Mouse (Mus musculus) heart, embryonic 11.5 days (tissue): Measurements from ENCODE around the gene Irf2bp1. TPM values are rescaled to one million over a fixed set of nuclear protein-coding genes. Genes with fewer than 3 reads are reported as not detected.
A peak's percentile ranks its signal among the peaks of the same experiment; 100 is the strongest.

ENCODE experiments used
- ATAC-seq: fragments of 200-750 bp; cut with Nextera tagmentation; replicated peaks from 2 replicates; pipeline ENCODE4 v1.8.0; 2017; ENCODE audit warnings: moderate library complexity; ENCODE audit not compliant: insufficient number of reproducible peaks, low FRiP score, low TSS enrichment
- H3K27ac ChIP-seq: fragments of 300-500 bp; sonication (generic); 2 replicates; pipeline ENCODE4 v1.5.1; 2014; ENCODE audit warnings: mild to moderate bottlenecking, low read depth, low read length
- H3K27me3 ChIP-seq: fragments of 300-500 bp; sonication (generic); 2 replicates; pipeline ENCODE4 v1.6.1; 2014; ENCODE audit warnings: mild to moderate bottlenecking, low read length, mixed read lengths; ENCODE audit not compliant: control insufficient read depth, insufficient read depth
- H3K36me3 ChIP-seq: fragments of 300-500 bp; sonication (generic); 2 replicates; pipeline ENCODE4 v1.6.1; 2014; ENCODE audit warnings: mild to moderate bottlenecking, low read length, moderate library complexity, mixed read lengths; ENCODE audit not compliant: control insufficient read depth, insufficient read depth
- H3K4me1 ChIP-seq: fragments of 300-500 bp; sonication (generic); 2 replicates; pipeline ENCODE4 v1.6.1; 2014; ENCODE audit warnings: low read length; ENCODE audit not compliant: control insufficient read depth, insufficient read depth
- H3K4me2 ChIP-seq: fragments of 300-500 bp; sonication (generic); 2 replicates; pipeline ENCODE4 v1.6.1; 2014; ENCODE audit warnings: mild to moderate bottlenecking, moderate library complexity
- H3K4me3 ChIP-seq: fragments of 300-500 bp; sonication (generic); 2 replicates; pipeline ENCODE4 v1.5.1; 2014; ENCODE audit warnings: low read depth, low read length
- H3K9ac ChIP-seq: fragments of 300-500 bp; sonication (generic); 2 replicates; pipeline ENCODE4 v1.6.1; 2014; ENCODE audit warnings: mild to moderate bottlenecking, low read depth, low read length, moderate library complexity
- H3K9me3 ChIP-seq: fragments of 300-500 bp; sonication (generic); replicated peaks from 2 replicates; pipeline ENCODE4 v1.6.1; 2016; ENCODE audit warnings: low read length; ENCODE audit not compliant: control insufficient read depth
- WGBS: fragments of 180-500 bp; shearing (Covaris S2); extraction: QIAGEN DNeasy Blood & Tissue Kit; methylation state at CpG from one replicate; pipeline ENCODE4 v1.1.7; 2014; ENCODE audit not compliant: insufficient replicate concordance; 5-methylcytosine and 5-hydroxymethylcytosine counted together
- polyA plus RNA-seq: library from polyadenylated mRNA; unstranded; fragments of >200 nt; fragmentation: Nextera tagmentation; extraction: Ambion mirVana; gene quantifications from 2 replicates; pipeline ENCODE4 v1.2.1, GENCODE M21; 2014

Irf2bp1 gene
- polyA plus RNA-seq, 1 experiment from 2014 or later = 14.2 TPM

DNA sequence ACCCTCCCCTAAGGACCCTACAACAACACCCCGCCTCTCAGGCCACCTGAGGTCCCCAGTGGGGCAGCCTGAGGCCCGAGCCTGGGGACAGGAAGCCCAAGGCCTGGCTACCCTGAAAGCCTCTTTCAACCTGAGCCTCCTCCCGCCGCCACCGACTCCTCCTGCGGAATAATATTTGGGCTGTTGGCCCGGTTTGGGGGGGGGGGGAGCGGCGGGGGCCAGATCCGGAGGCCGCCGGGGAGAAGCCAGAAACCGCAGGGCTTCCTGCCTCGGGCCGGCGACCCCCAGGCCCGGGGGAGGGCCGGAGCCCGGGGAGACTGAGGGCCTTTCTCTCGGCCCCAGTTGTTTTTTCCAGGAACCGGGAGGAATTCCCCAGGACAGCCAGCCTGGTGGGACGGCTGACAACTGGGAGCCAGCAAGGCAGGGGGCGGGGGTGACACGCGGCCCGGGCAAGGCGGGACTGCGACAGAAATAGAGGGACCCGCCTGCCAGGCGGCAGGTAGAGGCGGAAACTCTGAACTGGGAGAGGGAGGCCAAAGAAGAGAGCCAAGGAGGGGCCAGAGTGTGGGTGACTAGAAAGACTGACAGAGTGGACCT is 8.3 kb downstream of the Irf2bp1 start:
- Histone ChIP-seq H3K27me3 (no peaks in the 10 kb centered on the region), H3K27ac (peak overlapping the region; percentile 50), H3K4me2 (peak overlapping the region; percentile 84), H3K4me3 (peak overlapping the region; percentile 37), H3K4me1 (peaks cover 9% of the 10 kb centered on the region), H3K9me3 (no peaks in the 10 kb centered on the region), H3K9ac (peak overlapping the region; percentile 75), H3K36me3 (no peaks in the 10 kb centered on the region)
- ATAC-seq = peak; percentile 44; the same call in 1 of the 2 replicates
- WGBS = 2% methylated on average over 31 of the region's 31 CpGs

DNA sequence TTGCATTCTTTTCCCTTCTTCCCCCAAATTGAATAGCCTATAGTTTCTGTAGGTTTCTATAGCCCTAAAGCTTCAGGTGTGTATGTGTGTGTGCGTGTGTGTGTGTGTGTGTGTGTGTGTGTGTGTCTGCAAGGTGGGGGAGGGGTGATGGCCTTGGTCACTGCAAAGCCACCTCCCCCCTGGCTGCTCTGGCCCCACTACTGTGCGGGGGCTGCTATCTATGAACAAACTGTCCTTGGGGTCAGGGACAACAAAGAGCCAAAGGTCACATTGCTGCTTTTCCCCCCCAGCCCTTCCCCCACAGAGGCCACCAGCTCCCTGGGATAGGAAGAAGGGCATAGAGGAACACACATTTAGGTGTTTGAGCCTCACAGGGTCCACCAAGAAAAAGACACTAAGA is 9.0 kb downstream of the Irf2bp1 start:
- 42% methylated on average over 2 of the region's 2 CpGs for WGBS
- Histone ChIP-seq H3K9me3 (no peaks in the 10 kb centered on the region), H3K27me3 (no peaks in the 10 kb centered on the region), H3K9ac (no peak overlapping the region), H3K4me2 (peak overlapping the region; percentile 84; the same call in 1 of the 2 replicates), H3K36me3 (no peaks in the 10 kb centered on the region), H3K4me3 (no peak overlapping the region), H3K27ac (no peak overlapping the region), H3K4me1 (peaks cover 9% of the 10 kb centered on the region)
- no peak for ATAC-seq

DNA sequence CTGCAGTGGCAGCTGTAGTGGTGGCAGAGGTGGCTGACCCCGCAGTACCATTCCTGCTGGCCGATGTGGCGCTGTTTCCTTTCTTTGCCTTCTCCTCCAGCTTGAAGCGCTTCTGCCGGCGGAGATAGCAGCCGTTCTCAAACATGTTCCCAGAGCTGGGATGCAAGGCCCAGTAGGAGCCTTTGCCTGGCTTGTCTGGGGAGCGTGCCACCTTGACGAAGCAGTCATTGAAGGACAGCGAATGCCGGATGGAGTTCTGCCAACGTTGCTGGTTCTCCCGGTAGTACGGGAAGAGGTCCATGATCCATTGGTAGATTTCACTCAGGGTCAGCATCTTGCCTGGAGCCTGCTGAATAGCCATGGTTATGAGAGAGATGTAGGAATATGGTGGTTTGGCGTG is 10.6 kb downstream of the Irf2bp1 start:
- no peaks in the 10 kb centered on the region for H3K27me3 ChIP-seq
- no peaks in the 10 kb centered on the region for H3K9me3 ChIP-seq
- H3K27ac ChIP-seq = no peak overlapping the region
- H3K9ac ChIP-seq = no peak overlapping the region
- no peak overlapping the region for H3K4me2 ChIP-seq
- no peak overlapping the region for H3K4me3 ChIP-seq
- peaks cover 9% of the 10 kb centered on the region for H3K4me1 ChIP-seq
- 46% methylated on average over 15 of the region's 15 CpGs for WGBS
- no peak for ATAC-seq
- H3K36me3 ChIP-seq = no peaks in the 10 kb centered on the region

DNA sequence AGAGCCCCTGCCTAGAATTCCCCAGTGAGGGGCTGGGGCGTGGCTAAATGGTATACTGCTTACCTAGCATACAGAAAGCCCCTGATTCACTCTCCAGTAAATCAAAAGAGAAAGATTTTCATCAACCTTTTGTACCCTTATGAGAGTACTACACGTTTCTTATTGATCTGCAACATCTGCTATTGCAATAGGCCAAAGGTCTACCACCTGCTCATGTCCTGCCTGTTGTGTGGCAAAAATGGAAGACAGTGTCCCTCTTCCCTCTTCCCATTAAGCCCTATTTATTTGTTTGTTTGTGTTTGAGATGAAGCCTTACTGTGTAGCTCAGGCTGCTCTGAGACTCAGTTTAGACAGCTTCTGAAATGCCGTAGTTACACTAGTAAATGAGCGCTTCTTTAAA is 12.2 kb downstream of the Irf2bp1 start:
- H3K4me1 ChIP-seq = peaks cover 9% of the 10 kb centered on the region
- H3K27ac ChIP-seq = no peak overlapping the region
- H3K36me3 ChIP-seq = no peaks in the 10 kb centered on the region
- peaks cover 8% of the 10 kb centered on the region for H3K27me3 ChIP-seq
- no peak overlapping the region for H3K4me2 ChIP-seq
- 86% methylated on average over 4 of the region's 4 CpGs for WGBS
- ATAC-seq = no peak
- no peak overlapping the region for H3K9ac ChIP-seq
- no peaks in the 10 kb centered on the region for H3K9me3 ChIP-seq
- no peak overlapping the region for H3K4me3 ChIP-seq

DNA sequence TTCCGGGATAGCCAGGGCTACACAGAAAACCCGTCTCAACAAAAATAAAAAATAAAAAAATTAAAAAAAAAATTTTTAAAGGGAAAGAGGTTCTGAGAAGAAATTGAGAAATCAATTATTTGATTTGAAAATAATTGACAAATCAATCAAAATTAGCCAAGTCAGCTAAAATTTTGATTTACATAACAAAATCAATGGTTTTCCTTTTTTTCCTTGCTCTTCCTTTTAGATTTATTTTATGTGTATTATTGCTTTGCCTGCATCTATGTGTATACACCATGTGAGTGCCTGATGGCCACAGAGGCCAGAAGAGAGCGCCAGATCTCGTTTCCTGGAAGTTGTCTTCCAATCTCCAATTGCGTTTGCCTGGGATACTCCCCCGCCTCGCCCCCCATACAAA is 14.1 kb downstream of the Irf2bp1 start:
- 85% methylated on average over 7 of the region's 7 CpGs for WGBS

DNA sequence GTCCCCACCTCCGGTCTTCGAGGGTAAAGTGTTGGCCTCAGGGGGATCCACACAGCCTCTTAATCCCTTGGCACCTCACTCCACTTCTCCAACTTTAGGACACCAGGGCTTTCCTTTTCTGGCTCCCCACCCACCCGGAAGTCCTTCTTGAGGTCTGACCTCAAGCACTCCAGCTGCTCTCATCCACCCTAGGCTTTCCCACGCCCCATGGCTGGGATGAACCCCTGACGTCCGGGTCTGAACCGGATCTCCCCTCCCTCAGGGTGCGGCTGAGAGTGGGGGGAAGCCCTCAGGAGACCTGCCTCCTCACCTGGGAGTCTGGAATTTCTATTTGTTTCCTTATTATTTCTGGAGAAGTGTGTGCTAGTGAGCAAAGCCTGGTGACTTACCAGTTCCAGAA is 17.2 kb downstream of the Irf2bp1 start:
- H3K36me3 ChIP-seq = no peaks in the 10 kb centered on the region
- ATAC-seq = no peak
- no peak overlapping the region for H3K4me2 ChIP-seq
- peaks cover 35% of the 10 kb centered on the region for H3K27me3 ChIP-seq
- no peaks in the 10 kb centered on the region for H3K9me3 ChIP-seq
- no peak overlapping the region for H3K9ac ChIP-seq
- 11% methylated on average over 8 of the region's 8 CpGs for WGBS
- peaks cover 13% of the 10 kb centered on the region; the same call in 1 of the 2 replicates for H3K4me1 ChIP-seq
- H3K4me3 ChIP-seq = no peak overlapping the region
- no peak overlapping the region for H3K27ac ChIP-seq

More for the DNA sequence above, 14.1 kb downstream of the Irf2bp1 start:
- Histone ChIP-seq H3K27me3 (peaks cover 25% of the 10 kb centered on the region), H3K27ac (no peak overlapping the region), H3K9ac (no peak overlapping the region), H3K4me1 (no peaks in the 10 kb centered on the region), H3K4me2 (no peak overlapping the region), H3K36me3 (no peaks in the 10 kb centered on the region), H3K9me3 (no peaks in the 10 kb centered on the region), H3K4me3 (no peak overlapping the region)
- ATAC-seq = no peak

DNA sequence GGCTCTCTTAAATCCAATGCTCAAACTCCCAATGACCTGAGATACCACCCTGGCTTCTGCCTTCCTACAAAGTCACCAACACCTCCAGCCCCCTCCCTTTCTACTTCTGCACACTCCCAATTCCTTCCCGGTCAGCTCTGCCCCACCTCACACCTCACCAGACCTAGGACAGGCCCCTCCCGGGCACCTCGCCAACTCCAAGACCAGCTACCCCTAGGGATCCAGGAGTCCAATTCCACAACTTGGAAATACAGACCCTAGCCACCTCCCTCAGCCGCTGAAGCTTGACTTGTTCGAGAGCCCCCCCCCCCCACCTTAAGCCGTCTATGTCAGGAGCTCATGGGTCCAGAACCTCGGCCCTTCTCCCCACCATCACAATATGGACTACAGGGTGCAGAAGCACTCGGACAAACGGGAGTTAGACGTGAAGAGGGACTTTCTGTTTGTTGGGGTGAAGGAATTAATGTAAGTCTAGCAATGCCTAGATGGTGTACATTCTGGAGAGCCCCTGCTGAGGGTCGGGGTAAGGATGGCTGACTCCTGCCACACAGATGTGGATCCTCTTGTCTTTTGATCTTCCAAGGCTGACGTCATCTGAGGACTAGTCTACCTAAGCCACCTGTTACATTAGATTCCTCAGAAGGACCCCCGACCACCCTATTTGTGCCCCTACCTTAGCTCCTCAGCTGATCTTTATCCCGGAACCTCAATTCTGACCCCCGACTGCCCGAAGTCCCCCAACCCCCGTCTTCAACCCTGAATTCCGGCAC is 18.5 kb downstream of the Irf2bp1 start:
- H3K9me3 ChIP-seq = no peaks in the 10 kb centered on the region
- H3K27ac ChIP-seq = no peak overlapping the region
- H3K27me3 ChIP-seq = peaks cover 35% of the 10 kb centered on the region
- H3K36me3 ChIP-seq = no peaks in the 10 kb centered on the region
- H3K4me1 ChIP-seq = peaks cover 13% of the 10 kb centered on the region; the same call in 1 of the 2 replicates
- no peak overlapping the region for H3K9ac ChIP-seq
- no peak overlapping the region for H3K4me2 ChIP-seq
- no peak overlapping the region for H3K4me3 ChIP-seq
- 50% methylated on average over 18 of the region's 18 CpGs for WGBS
- no peak for ATAC-seq

DNA sequence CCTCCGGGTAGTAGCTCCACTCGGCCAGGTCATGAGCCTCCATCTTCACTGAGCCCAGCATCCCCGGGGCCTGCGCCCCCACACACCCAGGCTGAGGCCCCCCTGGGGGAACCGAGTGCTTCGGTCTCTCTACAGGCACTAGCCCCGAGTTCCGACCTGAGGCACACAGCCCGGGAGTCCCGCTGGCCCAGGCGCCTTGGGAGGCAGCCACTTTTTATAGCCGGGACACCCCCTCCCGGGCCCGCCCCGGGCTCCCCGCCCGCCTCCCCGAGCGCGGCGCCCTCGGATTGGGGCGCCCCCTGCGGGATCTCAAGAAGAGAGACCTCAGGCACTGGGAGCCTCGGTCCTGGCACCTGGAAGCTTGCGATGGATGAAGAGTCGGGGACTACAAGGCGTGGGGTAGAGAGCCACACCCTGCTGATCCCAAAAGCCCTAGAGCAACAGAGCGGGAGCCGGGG is 19.5 kb downstream of the Irf2bp1 start, which contains the start of gene Foxa3:
Gene Foxa3, minus strand, starts transcription at position 182 of the 458 bp plus-strand sequence.
- no peak; the same call in 1 of the 2 replicates for ATAC-seq

More for the DNA sequence above, 19.5 kb downstream of the Irf2bp1 start, which contains the start of gene Foxa3:
- H3K9me3 ChIP-seq = no peaks in the 10 kb centered on the region
- H3K4me2 ChIP-seq = peak within 1 kb of the TSS; percentile 90
- peak within 1 kb of the TSS; percentile 60 for H3K27ac ChIP-seq
- H3K4me1 ChIP-seq = peaks cover 13% of the 10 kb centered on the region; the same call in 1 of the 2 replicates
- H3K9ac ChIP-seq = peak within 1 kb of the TSS; percentile 94
- peak within 1 kb of the TSS; percentile 78 for H3K4me3 ChIP-seq
- H3K27me3 ChIP-seq = peaks cover 35% of the 10 kb centered on the region
- WGBS = 4% methylated on average over 29 of the region's 30 CpGs
- H3K36me3 ChIP-seq = no peaks in the 10 kb centered on the region
